Mouse (Mus musculus): ENCODE results near the gene Ebf4. TPM values are rescaled to one million over a fixed set of nuclear protein-coding genes. Genes with fewer than 3 reads are reported as not detected.

Ebf4 gene
- polyA plus RNA-seq, 1 experiment from 2014 or later = 2.6 TPM

DNA sequence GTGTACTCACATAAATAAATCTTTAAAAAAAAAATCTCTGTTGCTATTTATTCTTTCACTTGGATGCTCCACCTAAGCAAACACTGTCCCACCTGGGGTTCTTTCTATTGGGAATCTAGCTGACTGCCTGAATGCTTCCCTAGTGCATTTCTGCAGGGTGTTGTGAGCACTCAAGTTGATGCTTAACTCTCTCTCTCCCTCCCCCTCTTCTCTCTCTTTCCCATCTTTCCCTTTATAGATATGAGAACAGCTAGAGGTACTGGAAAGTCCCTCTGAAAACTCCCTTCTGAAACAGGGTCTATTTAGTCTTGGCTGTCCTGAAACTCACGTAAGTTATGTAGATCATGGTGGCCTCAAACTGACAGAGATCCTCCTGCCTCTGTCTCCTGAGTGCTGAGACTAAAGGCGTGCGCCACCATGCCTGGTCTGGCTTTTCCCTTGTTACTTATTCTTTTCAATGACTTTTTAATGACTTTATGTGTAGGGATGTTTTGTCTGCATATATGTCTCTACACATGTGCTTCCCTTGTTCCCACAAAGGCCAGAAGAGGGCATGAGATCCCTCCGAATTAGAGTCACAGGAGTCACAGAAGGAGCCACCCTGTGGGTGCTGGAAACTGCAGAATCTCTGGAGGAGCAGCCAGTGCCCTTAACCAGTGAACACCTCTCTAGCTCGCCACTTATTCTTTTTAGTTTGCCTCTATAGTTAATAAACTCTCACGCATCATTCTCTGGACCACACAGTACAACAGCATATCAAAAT lies 119.3 kb downstream of the Ebf4 start:
- no peak for ATAC-seq (ENCODE audit: insufficient number of reproducible peaks, low FRiP score, low TSS enrichment, low read depth)
- Histone ChIP-seq H3K4me1 (peaks cover 11% of the 10 kb centered on the region), H3K36me3 (peaks cover 9% of the 10 kb centered on the region), H3K9ac (no peak overlapping the region), H3K4me3 (no peak overlapping the region), H3K4me2 (no peak overlapping the region), H3K27ac (no peak overlapping the region), H3K27me3 (no peaks in the 10 kb centered on the region), H3K9me3 (no peaks in the 10 kb centered on the region)
- WGBS = 72% methylated on average over 6 of the region's 6 CpGs

Other genes starting within 250 kb of the Ebf4 start
- gene Tgm6, start 182.8 kb upstream of the Ebf4 start, polyA plus RNA-seq (2015; fragmentation: Nextera tagmentation; extraction: Ambion mirVana) = 0.12 and 0.17 TPM in 2 replicates
- gene Snrpb, start 115.8 kb upstream of the Ebf4 start, polyA plus RNA-seq (2015; fragmentation: Nextera tagmentation; extraction: Ambion mirVana) = 535 and 561 TPM in 2 replicates
- gene Tmc2, start 100.0 kb upstream of the Ebf4 start, polyA plus RNA-seq (2015; fragmentation: Nextera tagmentation; extraction: Ambion mirVana) = not detected in 2 replicates
- 252 and 261 TPM in 2 replicates for gene Nop56, start 20.7 kb upstream of the Ebf4 start, polyA plus RNA-seq (2015; fragmentation: Nextera tagmentation; extraction: Ambion mirVana)
- gene Idh3b, start 10.6 kb upstream of the Ebf4 start, polyA plus RNA-seq (2015; fragmentation: Nextera tagmentation; extraction: Ambion mirVana) = 144 and 154 TPM in 2 replicates
- 145 and 151 TPM in 2 replicates for gene Cpxm1, start 102.4 kb downstream of the Ebf4 start, polyA plus RNA-seq (2015; fragmentation: Nextera tagmentation; extraction: Ambion mirVana)
- gene Gm28372, start 110.1 kb downstream of the Ebf4 start, polyA plus RNA-seq (2015; fragmentation: Nextera tagmentation; extraction: Ambion mirVana) = not detected in 2 replicates
- gene 1700020A23Rik, start 110.1 kb downstream of the Ebf4 start, polyA plus RNA-seq (2015; fragmentation: Nextera tagmentation; extraction: Ambion mirVana) = 0.37 TPM in 1 of 2 replicates, not detected in the other
- 0.14 and 0.15 TPM in 2 replicates for gene Tmem239, start 111.3 kb downstream of the Ebf4 start, polyA plus RNA-seq (2015; fragmentation: Nextera tagmentation; extraction: Ambion mirVana)
- gene Vps16, start 129.2 kb downstream of the Ebf4 start, polyA plus RNA-seq (2015; fragmentation: Nextera tagmentation; extraction: Ambion mirVana) = 94.2 and 106 TPM in 2 replicates
- 16.2 and 17.2 TPM in 2 replicates for gene Pced1a, start 129.5 kb downstream of the Ebf4 start, polyA plus RNA-seq (2015; fragmentation: Nextera tagmentation; extraction: Ambion mirVana)
- gene Ptpra, start 155.1 kb downstream of the Ebf4 start, polyA plus RNA-seq (2015; fragmentation: Nextera tagmentation; extraction: Ambion mirVana) = 86.6 and 106 TPM in 2 replicates

Data from limb, embryonic 15.5 days (tissue).